Mouse (Mus musculus) ES-Bruce4 (cell line): Measurements from ENCODE around the gene Acsm4. TPM values are rescaled to one million over a fixed set of nuclear protein-coding genes. Genes with fewer than 3 reads are reported as not detected.
"Not testable (repeated sequence)": the region's sequence is repeated elsewhere in the genome, so short reads cannot be mapped to it uniquely, and the experiment has no call there.

Source experiments
- H3K27ac ChIP-seq: 2 replicates; pipeline ENCODE4 v1.5.1; 2012; ENCODE audit warnings: low read length, inconsistent platforms; ENCODE audit not compliant: insufficient read depth
- H3K27me3 ChIP-seq: 2 replicates; pipeline ENCODE4 v1.6.1; 2012; ENCODE audit warnings: mild to moderate bottlenecking, low read length, inconsistent platforms; ENCODE audit not compliant: control insufficient read depth, poor library complexity, insufficient read depth, severe bottlenecking
- H3K36me3 ChIP-seq: 2 replicates; pipeline ENCODE4 v1.6.1; 2012; ENCODE audit warnings: inconsistent platforms, mild to moderate bottlenecking, low read length, moderate library complexity; ENCODE audit not compliant: control insufficient read depth, poor library complexity, insufficient read depth, severe bottlenecking
- H3K4me1 ChIP-seq: one replicate; pipeline ENCODE4 v1.8.1; 2011; ENCODE audit warnings: low read length; ENCODE audit not compliant: control insufficient read depth, insufficient read depth
- H3K4me3 ChIP-seq: 2 replicates; pipeline ENCODE4 v1.5.1; 2011; ENCODE audit warnings: low read depth, mild to moderate bottlenecking, low read length
- H3K9ac ChIP-seq: 2 replicates; pipeline ENCODE4 v1.6.1; 2012; ENCODE audit warnings: low read depth, mild to moderate bottlenecking, inconsistent platforms; ENCODE audit not compliant: poor library complexity, severe bottlenecking
- H3K9me3 ChIP-seq: replicated peaks from 2 replicates; pipeline ENCODE4 v1.6.1; 2012; ENCODE audit warnings: mild to moderate bottlenecking, low read length, inconsistent platforms; ENCODE audit not compliant: control insufficient read depth, poor library complexity, insufficient read depth, severe bottlenecking
- CTCF ChIP-seq: IDR thresholded peaks from one replicate; pipeline ENCODE4 v1.8.1; 2011; ENCODE audit warnings: low read depth, low read length
- EP300 ChIP-seq: IDR thresholded peaks from 2 replicates; pipeline ENCODE4 v1.6.1; 2011; ENCODE audit warnings: low read depth, low read length; ENCODE audit not compliant: insufficient read depth
- POLR2A ChIP-seq: IDR thresholded peaks from one replicate; pipeline ENCODE4 v1.8.1; 2011; ENCODE audit warnings: low read length; ENCODE audit not compliant: insufficient read depth
- polyA plus RNA-seq: library from polyadenylated mRNA; stranded (reverse); fragments of >200 nt; gene quantifications from 2 replicates; pipeline ENCODE4 v1.2.4, GENCODE M21; 2011; ENCODE audit warnings: low read depth; ENCODE audit not compliant: missing spikeins, insufficient read depth, insufficient read length

Gene Acsm4
- polyA plus RNA-seq, 1 experiment: not detected

DNA sequence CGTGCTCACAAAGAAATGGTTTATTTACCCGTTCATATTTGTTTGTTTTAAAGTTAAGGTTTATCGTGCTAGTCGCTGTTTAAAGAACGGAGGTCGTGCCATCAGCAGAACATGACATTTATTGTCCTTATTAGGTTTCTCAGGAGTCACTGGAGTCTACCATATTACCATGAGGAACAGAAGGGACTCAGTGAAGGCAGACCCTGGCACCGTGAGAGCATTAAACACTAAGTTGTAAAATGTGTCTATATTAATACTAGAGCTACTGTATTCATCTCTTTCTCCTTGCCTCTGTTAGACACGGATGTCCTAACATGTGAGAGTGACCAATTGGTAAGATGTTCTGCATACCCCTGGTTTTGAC is 31.1 kb downstream of the Acsm4 start:
- no peak overlapping the region for H3K27ac ChIP-seq
- no peaks in the 10 kb centered on the region for H3K4me1 ChIP-seq
- no peak overlapping the region for H3K9ac ChIP-seq
- H3K9me3 ChIP-seq: peaks cover 2% of the 10 kb centered on the region; the same call in 1 of the 2 replicates
- H3K27me3 ChIP-seq: no peaks in the 10 kb centered on the region
- peak overlapping the region; percentile 98 for H3K4me3 ChIP-seq
- TF ChIP-seq POLR2A (no peak), EP300 (no peak), CTCF (no peak)
- peaks cover 25% of the 10 kb centered on the region for H3K36me3 ChIP-seq

DNA sequence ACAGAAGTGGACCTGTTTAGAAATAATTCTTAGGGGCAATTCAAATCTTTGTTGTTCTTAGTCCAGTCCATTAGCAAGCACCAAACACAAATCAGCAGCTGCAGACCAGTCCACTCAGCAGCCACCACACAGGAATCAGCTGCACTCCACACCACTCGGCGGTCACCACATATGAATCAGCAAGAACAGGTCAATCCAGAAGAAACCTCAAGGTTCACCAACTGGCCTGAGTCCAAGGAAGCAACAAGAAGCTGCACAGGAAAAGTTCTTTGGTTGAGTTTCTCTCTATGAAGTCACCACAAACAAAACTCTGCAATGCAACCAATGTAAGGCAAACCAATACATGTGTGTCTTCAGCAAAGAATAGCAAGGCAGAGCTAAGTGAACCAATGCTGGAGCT is 37.8 kb downstream of the Acsm4 start:
- Histone ChIP-seq H3K4me1 (no peaks in the 10 kb centered on the region), H3K4me3 (no peak overlapping the region)
- TF ChIP-seq EP300 (no peak), POLR2A (no peak), CTCF (no peak)

DNA sequence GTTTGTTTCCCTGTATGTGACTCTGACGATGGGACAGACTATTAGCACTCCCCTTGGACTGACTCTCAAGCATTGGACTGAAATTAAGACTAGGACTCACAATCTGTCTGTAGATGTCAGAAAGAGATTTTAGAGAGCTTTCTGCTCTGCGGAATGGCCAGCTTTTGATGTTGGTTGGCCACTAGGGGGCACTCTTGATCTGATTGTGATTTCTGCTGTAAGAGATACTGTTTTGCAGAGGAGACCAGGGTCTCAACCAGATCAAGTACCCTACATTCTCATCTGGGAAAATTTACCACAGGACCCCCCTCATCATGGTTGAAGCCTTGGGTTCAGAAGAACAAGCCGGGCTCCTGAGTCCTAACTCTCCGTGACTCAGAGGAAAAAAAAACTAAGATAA is 41.4 kb downstream of the Acsm4 start:
- H3K27me3 ChIP-seq, H3K9me3 ChIP-seq, H3K27ac ChIP-seq, H3K36me3 ChIP-seq, H3K9ac ChIP-seq, H3K4me1 ChIP-seq, H3K4me3 ChIP-seq: not testable (repeated sequence)

More for the DNA sequence above, 37.8 kb downstream of the Acsm4 start:
- H3K27me3 ChIP-seq: no peaks in the 10 kb centered on the region
- H3K9ac ChIP-seq: no peak overlapping the region
- no peaks in the 10 kb centered on the region for H3K36me3 ChIP-seq
- no peak overlapping the region for H3K27ac ChIP-seq
- no peaks in the 10 kb centered on the region for H3K9me3 ChIP-seq

DNA sequence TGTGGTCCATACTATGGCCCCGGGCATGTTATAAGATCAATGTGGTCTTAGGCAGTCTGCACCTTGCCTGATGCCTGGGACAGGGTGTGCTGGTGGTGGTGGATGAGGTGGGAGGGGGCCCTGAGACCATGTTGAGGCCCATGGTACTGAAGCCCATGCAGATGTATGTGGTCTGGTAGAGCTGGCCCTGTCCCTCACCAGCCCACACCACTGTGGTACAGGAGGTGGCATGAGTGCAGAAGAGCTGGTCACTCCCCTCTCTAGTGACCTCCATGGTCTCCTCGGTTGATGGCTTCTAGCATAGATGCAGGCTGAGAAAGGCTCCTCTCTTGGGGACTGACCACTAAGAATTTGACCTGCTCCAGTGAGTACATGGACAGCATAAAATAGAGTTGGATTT is 49.1 kb downstream of the Acsm4 start:
- Histone ChIP-seq H3K27ac (no peak overlapping the region), H3K4me1 (no peaks in the 10 kb centered on the region), H3K36me3 (no peaks in the 10 kb centered on the region), H3K27me3 (peaks cover 1% of the 10 kb centered on the region; the same call in 1 of the 2 replicates), H3K4me3 (no peak overlapping the region), H3K9me3 (peaks cover 4% of the 10 kb centered on the region; the same call in 1 of the 2 replicates), H3K9ac (no peak overlapping the region)
- no peak for TF ChIP-seq EP300
- no peak for TF ChIP-seq POLR2A
- TF ChIP-seq CTCF: no peak

DNA sequence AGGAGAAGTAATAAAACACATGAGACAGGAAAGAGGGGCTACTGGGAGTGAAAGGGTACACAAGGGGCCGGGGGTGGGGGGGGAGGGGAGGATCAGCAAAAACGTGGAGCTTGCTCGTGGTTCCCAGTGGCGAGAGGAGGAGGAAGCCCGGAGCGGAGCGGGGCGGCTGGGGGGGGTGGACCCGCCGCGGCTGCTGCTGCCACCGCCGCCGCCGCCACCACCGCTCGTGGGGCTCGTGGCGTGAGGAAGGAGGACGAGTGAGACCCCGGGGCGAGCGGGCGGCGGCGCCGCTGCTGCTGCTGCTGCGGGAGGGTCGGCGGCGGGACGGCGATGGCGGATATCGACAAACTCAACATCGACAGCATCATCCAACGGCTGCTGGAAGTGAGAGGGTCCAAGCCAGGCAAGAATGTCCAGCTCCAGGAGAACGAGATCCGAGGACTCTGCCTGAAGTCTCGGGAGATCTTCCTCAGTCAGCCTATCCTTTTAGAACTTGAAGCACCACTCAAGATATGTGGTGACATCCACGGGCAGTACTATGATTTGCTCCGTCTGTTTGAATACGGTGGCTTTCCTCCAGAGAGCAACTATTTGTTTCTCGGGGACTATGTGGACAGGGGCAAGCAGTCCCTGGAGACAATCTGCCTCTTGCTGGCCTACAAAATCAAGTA is 50.1 kb downstream of the Acsm4 start:
- not testable (repeated sequence) for H3K36me3 ChIP-seq, H3K27me3 ChIP-seq, H3K4me1 ChIP-seq, H3K9me3 ChIP-seq, H3K4me3 ChIP-seq, H3K27ac ChIP-seq
- H3K9ac ChIP-seq: peak overlapping the region; percentile 56; the same call in 1 of the 2 replicates

DNA sequence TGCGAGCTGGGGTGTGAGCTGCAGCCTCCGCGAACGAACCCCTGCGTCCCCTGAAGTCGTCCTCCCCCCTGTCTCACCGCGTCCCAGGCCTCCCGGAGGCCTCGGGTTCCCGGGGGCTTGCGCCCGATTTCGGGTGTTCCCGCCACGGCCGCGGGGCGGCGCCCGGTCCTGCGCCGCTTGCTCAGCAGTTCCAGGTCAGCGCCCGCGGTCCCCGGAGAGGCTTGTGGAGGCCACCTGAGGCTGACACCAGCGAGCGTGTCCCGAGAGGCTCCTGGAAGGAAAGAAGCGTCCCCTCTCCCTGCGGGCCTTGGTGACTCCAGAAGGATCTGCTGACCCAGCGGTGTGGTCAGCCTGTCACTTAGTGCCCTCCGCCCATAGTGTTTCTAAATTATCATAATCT is 54.5 kb downstream of the Acsm4 start:
- Histone ChIP-seq H3K9me3 (no peaks in the 10 kb centered on the region), H3K4me3 (peak overlapping the region; percentile 34), H3K27me3 (peaks cover 1% of the 10 kb centered on the region; the same call in 1 of the 2 replicates), H3K4me1 (no peaks in the 10 kb centered on the region), H3K36me3 (no peaks in the 10 kb centered on the region), H3K9ac (peak overlapping the region; percentile 56), H3K27ac (no peak overlapping the region)
- TF ChIP-seq CTCF (peak; percentile 28), EP300 (no peak), POLR2A (no peak)
